Mouse (Mus musculus): ENCODE data around the gene Ddc.

GRCm38 (mm10) chr11:11897645-11898357 lies at the start of gene Ddc:
- TF ChIP-seq CTCF (IDR thresholded peaks at IDR 0.05; ENCODE audit: borderline replicate concordance, insufficient read depth, low read length): no peak
- no peak for TF ChIP-seq POLR2A (IDR thresholded peaks at IDR 0.05; ENCODE audit: low read depth, low read length)

All from embryonic fibroblast, embryonic 13.5 days (primary cell).